Mouse (Mus musculus): ENCODE results near the gene Slc25a34. TPM values are rescaled to one million over a fixed set of nuclear protein-coding genes. Genes with fewer than 3 reads are reported as not detected.

Gene Slc25a34
- total RNA-seq, 2 experiments from 2014 or later, result 160 to 170 TPM

Other genes with a start within 250 kb of the Slc25a34 start
- gene Clcnka, start 225.1 kb downstream of the Slc25a34 start, total RNA-seq (2021), result not detected
- 1 to 10 TPM in 1 of 2 experiments, under 1 TPM in 1; 0.38 to 1.0 TPM for gene Clcnkb, start 207.8 kb downstream of the Slc25a34 start, total RNA-seq (2021)
- gene Hspb7, start 203.0 kb downstream of the Slc25a34 start, total RNA-seq (2021), result 1,000 to 10,000 TPM; 1,173 to 1,191 TPM
- 1 to 10 TPM in 1 of 2 experiments, under 1 TPM in 1; 0.67 to 1.6 TPM for gene Srarp, start 187.7 kb downstream of the Slc25a34 start, total RNA-seq (2021)
- gene Zbtb17, start 179.2 kb downstream of the Slc25a34 start, total RNA-seq (2021), result 10 to 100 TPM; 21.3 to 24.7 TPM
- 10 to 100 TPM; 31.1 to 32.4 TPM for gene Spen, start 85.2 kb downstream of the Slc25a34 start, total RNA-seq (2021)
- gene Fblim1, start 17.7 kb downstream of the Slc25a34 start, total RNA-seq (2021), result 100 to 1,000 TPM; 231 to 294 TPM
- gene Tmem82, start 5.2 kb downstream of the Slc25a34 start, total RNA-seq (2021), result 10 to 100 TPM; 26.1 to 29.2 TPM
- 100 to 1,000 TPM; 103 to 112 TPM for gene Plekhm2, start 41.1 kb upstream of the Slc25a34 start, total RNA-seq (2021)
- under 1 TPM in 1 of 2 experiments, not detected in 1; 1.00 TPM for gene Rsc1a1, start 61.8 kb upstream of the Slc25a34 start, total RNA-seq (2021)
- 10 to 100 TPM; 30.7 to 31.0 TPM for gene Ddi2, start 99.6 kb upstream of the Slc25a34 start, total RNA-seq (2021)
- gene Agmat, start 122.9 kb upstream of the Slc25a34 start, total RNA-seq (2021), result under 1 TPM in 1 of 2 experiments, not detected in 1; 0.19 TPM
- 10 to 100 TPM; 20.3 to 20.5 TPM for gene Dnajc16, start 167.1 kb upstream of the Slc25a34 start, total RNA-seq (2021)
- 1 to 10 TPM; 9.1 to 9.6 TPM for gene Casp9, start 169.8 kb upstream of the Slc25a34 start, total RNA-seq (2021)
- not detected for gene Cela2a, start 202.3 kb upstream of the Slc25a34 start, total RNA-seq (2021)
- not detected for gene Ctrc, start 222.5 kb upstream of the Slc25a34 start, total RNA-seq (2021)

Measured in heart, postnatal 36 days (tissue).